Mouse (Mus musculus) limb, embryonic 12.5 days (tissue): ENCODE results near the gene Ppm1e. TPM values are rescaled to one million over a fixed set of nuclear protein-coding genes. Genes with fewer than 3 reads are reported as not detected.
A peak's percentile ranks its signal among the peaks of the same experiment; 100 is the strongest.

Source experiments
- ATAC-seq: fragments of 200-750 bp; cut with Nextera tagmentation; 2 replicates; pipeline ENCODE4 v1.8.0; 2017; ENCODE audit warnings: low read depth, moderate TSS enrichment; ENCODE audit not compliant: insufficient number of reproducible peaks, insufficient read depth, low FRiP score, low TSS enrichment
- H3K27ac ChIP-seq: fragments of 300-500 bp; sonication (generic); 2 replicates; pipeline ENCODE4 v1.5.1; 2016; ENCODE audit warnings: mild to moderate bottlenecking, moderate library complexity
- H3K27me3 ChIP-seq: fragments of 300-500 bp; sonication (generic); 2 replicates; pipeline ENCODE4 v1.6.1; 2016; ENCODE audit warnings: mild to moderate bottlenecking, moderate library complexity
- H3K36me3 ChIP-seq: fragments of 300-500 bp; sonication (generic); 2 replicates; pipeline ENCODE4 v1.6.1; 2016; ENCODE audit warnings: mild to moderate bottlenecking, moderate library complexity
- H3K4me1 ChIP-seq: fragments of 300-500 bp; sonication (generic); replicated peaks from 2 replicates; pipeline ENCODE4 v1.6.1; 2016
- H3K4me2 ChIP-seq: fragments of 300-500 bp; sonication (generic); 2 replicates; pipeline ENCODE4 v1.6.1; 2016; ENCODE audit warnings: mild to moderate bottlenecking, moderate library complexity
- H3K4me3 ChIP-seq: fragments of 300-500 bp; sonication (generic); replicated peaks from 2 replicates; pipeline ENCODE4 v1.5.1; 2016; ENCODE audit warnings: mild to moderate bottlenecking
- H3K9ac ChIP-seq: fragments of 300-500 bp; sonication (generic); replicated peaks from 2 replicates; pipeline ENCODE4 v1.6.1; 2016; ENCODE audit warnings: mild to moderate bottlenecking, moderate library complexity
- H3K9me3 ChIP-seq: fragments of 300-500 bp; sonication (generic); 2 replicates; pipeline ENCODE4 v1.6.1; 2016; ENCODE audit warnings: mild to moderate bottlenecking, moderate library complexity
- WGBS: fragments of 180-500 bp; shearing (Covaris S2); methylation state at CpG from one replicate; pipeline ENCODE4 v1.1.7; 2016; 5-methylcytosine and 5-hydroxymethylcytosine counted together
- polyA plus RNA-seq: library from polyadenylated mRNA; unstranded; fragments of >200 nt; fragmentation: Nextera tagmentation; extraction: Ambion mirVana; gene quantifications from 2 replicates; pipeline ENCODE4 v1.2.1, GENCODE M21; 2016

The Ppm1e gene
- polyA plus RNA-seq, 1 experiment from 2014 or later: 2.1 TPM

DNA sequence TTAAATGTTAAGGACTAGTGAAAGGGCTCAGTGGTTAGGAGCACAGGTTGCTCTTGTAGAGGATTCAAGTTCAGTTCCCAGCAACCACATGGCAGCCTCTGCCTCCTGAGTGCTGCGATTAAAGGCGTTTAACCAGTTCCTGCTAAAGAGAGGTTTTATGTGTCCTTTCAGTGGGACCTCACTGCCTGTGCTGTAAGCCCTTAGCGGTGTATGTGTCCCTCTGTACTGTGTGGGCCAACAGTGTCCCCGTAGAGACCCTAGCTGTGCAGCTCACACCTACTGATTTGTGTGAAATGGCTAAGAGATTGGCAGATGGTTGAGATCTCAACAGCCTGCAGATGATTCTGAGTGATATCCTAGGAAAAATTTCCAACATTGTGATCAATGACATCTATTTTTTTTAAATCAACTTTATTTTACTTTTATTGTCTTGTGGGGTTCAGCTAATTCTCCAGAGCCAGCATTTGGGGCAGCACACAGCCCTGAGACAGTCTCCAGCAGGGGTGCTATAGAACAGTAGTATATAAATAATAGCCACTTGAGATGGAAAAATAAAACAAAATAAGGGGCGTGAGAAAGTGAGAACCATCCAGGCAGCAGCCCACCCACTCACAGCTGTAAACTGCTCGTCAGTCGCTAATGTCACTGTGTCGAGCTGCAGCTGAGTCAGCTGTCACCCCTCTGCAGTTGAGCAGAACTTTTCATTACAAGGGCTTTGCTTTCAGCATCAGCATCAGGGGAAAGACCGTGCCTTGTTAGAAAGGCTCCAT lies 111.9 kb downstream of the Ppm1e start:
- H3K27me3 ChIP-seq: peaks cover 38% of the 10 kb centered on the region

GRCm38 (mm10) chr11:87246107-87246651 lies 112.6 kb downstream of the Ppm1e start:
- Histone ChIP-seq H3K9ac (no peak overlapping the region), H3K27ac (no peak overlapping the region), H3K4me2 (no peak overlapping the region), H3K4me1 (peaks cover 14% of the 10 kb centered on the region), H3K27me3 (peaks cover 38% of the 10 kb centered on the region), H3K9me3 (no peaks in the 10 kb centered on the region), H3K4me3 (no peak overlapping the region), H3K36me3 (no peaks in the 10 kb centered on the region)
- 29% methylated on average over 4 of the region's 4 CpGs for WGBS
- ATAC-seq: peak; percentile 84

More for the DNA sequence above, 111.9 kb downstream of the Ppm1e start:
- Histone ChIP-seq H3K4me2 (no peak overlapping the region), H3K36me3 (no peaks in the 10 kb centered on the region), H3K4me3 (no peak overlapping the region), H3K4me1 (peaks cover 14% of the 10 kb centered on the region), H3K9me3 (no peaks in the 10 kb centered on the region), H3K27ac (no peak overlapping the region), H3K9ac (no peak overlapping the region)
- ATAC-seq: peak; percentile 61; the same call in 1 of the 2 replicates
- WGBS: 35% methylated on average over 9 of the region's 9 CpGs

DNA sequence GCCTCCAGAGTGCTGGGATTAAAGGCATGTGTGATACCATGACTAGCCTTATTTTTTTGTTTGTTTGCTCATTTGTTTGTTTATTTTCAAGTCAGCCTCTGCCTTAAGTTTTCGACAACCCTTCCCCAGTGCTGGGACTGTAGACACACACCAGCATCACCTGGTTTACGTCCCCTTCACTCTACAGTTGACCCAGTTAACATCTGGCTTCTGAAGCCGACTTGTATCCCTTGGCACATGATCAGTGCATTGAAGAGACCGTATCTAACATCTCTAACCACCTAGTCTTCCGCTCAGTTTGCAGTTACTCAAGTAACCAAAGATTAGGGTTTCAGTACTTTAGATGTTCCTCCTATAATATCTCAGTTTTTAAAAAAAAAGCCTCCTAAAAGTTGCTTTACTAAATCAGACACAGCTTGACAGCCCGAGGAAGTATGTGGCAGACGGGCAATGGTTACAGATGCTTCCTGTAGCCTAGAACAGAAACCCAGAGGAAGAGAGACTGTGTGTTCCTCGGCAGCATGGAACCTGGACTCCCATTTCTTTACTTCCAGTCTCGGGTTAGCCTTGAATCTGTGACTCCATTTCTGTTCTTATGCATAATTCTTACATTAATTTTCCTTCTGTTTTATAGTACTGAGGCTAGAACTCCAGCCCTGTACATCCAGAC lies 113.5 kb downstream of the Ppm1e start:
- Histone ChIP-seq H3K36me3 (no peaks in the 10 kb centered on the region), H3K9ac (no peak overlapping the region), H3K27me3 (peaks cover 36% of the 10 kb centered on the region), H3K4me2 (no peak overlapping the region), H3K4me3 (no peak overlapping the region), H3K4me1 (peaks cover 14% of the 10 kb centered on the region), H3K9me3 (no peaks in the 10 kb centered on the region), H3K27ac (no peak overlapping the region)
- no peak for ATAC-seq
- WGBS: 77% methylated on average over 9 of the region's 9 CpGs

DNA sequence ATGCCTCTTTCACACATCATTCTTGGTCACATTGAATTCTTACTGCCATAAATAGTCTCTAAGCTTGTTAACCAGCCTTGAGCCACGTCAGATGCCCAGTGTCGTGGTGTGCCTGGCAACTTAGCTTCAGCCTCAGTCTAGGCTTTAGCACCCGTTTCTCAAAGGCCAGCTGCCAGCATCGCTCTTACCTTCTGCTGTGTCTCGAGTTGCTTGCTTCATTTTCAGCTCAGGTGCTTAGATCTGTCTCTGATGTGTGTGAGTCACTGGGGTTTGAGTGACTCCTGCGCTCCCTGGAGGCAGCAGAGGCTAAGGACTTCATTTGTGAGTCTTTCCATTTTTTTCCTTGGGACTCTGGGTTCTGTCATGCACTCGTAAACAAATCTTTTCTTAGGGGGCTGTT lies 117.6 kb downstream of the Ppm1e start:
- no peak for ATAC-seq

DNA sequence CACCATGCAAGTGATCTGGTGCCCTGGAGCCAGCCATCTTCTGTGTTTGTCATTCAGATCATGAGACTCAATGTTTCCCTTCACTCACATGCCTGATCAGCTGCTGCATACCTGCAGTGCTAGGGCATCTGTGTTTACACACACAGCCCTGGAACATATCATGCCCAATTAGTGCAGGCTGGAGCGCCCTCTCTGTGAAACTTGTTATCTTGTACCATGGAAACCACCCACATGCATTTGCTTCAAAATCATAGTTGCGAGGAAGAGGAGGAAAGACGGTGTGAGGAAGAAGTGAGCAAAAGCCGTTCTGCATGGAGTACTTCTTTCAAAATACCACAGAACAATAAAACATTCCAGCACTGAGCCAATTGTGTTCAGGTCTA lies 118.0 kb downstream of the Ppm1e start:
- ATAC-seq: no peak
- peaks cover 13% of the 10 kb centered on the region; the same call in 1 of the 2 replicates for H3K27me3 ChIP-seq

More for the DNA sequence above, 117.6 kb downstream of the Ppm1e start:
- Histone ChIP-seq H3K4me1 (peaks cover under 1% of the 10 kb centered on the region; the same call in 1 of the 2 replicates), H3K36me3 (0 out of 2 replicates have a peak, but pooled peaks cover under 1% of the 10 kb centered on the region), H3K4me3 (no peak overlapping the region), H3K27ac (no peak overlapping the region), H3K9me3 (no peaks in the 10 kb centered on the region), H3K4me2 (no peak overlapping the region), H3K27me3 (peaks cover 13% of the 10 kb centered on the region; the same call in 1 of the 2 replicates), H3K9ac (no peak overlapping the region)
- WGBS: 74% methylated on average over 7 of the region's 7 CpGs

DNA sequence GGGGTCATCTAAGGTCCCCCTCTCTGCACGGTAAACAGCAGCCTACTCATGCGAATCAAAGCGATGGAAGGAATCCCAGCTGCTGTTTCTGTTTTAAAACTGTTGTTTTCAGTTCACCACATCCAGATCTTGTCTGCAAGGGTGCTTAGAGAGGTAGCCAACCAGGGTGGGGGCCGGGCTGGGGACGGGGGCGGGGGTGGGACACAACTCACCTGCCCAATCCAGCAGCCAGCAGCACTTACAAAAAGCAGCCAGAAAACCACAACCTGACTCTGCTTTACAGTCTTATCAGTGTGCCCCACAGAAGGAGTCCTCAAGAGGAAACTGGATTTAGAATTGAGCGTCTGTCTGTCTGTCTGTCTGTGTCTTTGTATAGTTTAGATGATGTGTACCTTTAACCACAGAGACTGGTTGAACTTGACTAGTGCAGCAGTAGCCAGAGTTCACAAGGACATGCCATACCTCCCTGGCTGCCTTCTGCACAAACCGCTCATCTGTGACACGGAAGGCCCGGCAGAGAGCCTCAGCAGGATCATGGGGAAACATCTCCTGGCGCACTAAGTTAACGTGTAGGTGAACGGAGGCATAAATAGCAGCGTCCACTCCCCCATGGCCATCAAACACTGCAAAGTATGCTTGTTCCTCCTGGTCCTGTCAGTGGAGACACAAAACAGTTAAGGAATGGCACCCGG lies 118.5 kb downstream of the Ppm1e start:
- Histone ChIP-seq H3K36me3 (0 out of 2 replicates have a peak, but pooled peaks cover 3% of the 10 kb centered on the region), H3K4me3 (no peak overlapping the region), H3K27ac (no peak overlapping the region), H3K4me1 (no peaks in the 10 kb centered on the region), H3K9ac (no peak overlapping the region), H3K9me3 (no peaks in the 10 kb centered on the region), H3K4me2 (no peak overlapping the region), H3K27me3 (peaks cover 10% of the 10 kb centered on the region; the same call in 1 of the 2 replicates)
- 93% methylated on average over 15 of the region's 15 CpGs for WGBS
- ATAC-seq: no peak

More for the DNA sequence above, 118.0 kb downstream of the Ppm1e start:
- H3K4me2 ChIP-seq: no peak overlapping the region
- H3K36me3 ChIP-seq: 0 out of 2 replicates have a peak, but pooled peaks cover 3% of the 10 kb centered on the region
- H3K4me3 ChIP-seq: no peak overlapping the region
- 93% methylated on average over 4 of the region's 4 CpGs for WGBS
- H3K9me3 ChIP-seq: no peaks in the 10 kb centered on the region
- no peak overlapping the region for H3K27ac ChIP-seq
- H3K4me1 ChIP-seq: no peaks in the 10 kb centered on the region; the same call in 1 of the 2 replicates
- H3K9ac ChIP-seq: no peak overlapping the region

DNA sequence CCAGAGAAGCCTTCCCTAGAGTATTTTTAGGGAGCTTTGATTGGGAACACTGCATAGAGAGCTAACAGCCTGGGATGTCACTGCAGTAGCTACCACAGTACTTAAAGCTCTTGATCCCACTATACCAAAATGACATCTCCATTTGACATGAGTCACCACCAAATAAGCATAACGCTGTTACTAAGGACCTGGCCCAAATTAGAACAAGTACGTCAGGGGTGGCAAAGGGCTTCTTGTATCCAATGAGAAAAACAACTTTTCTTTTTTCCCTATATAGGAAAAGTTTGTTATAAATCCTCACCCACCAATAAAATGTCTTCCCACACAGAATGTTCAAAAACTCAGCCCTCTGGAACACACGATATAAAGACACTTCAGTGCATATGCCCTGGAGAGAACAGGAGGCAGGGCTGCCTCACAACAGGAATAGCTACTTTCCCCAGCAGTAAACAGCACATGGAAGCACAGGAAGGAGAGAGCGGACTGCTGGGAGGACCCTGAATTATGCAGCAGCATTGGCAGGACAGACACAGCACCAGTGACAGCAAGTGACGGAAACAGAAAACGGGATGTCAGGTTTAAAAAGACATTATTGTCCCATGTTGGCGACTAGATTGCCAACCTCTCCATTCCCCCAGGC lies 119.8 kb downstream of the Ppm1e start:
- H3K27me3 ChIP-seq: peaks cover under 1% of the 10 kb centered on the region; the same call in 1 of the 2 replicates
- H3K9ac ChIP-seq: no peak overlapping the region
- H3K27ac ChIP-seq: no peak overlapping the region
- 90% methylated on average over 7 of the region's 7 CpGs for WGBS
- H3K4me2 ChIP-seq: no peak overlapping the region
- H3K4me3 ChIP-seq: no peak overlapping the region
- no peaks in the 10 kb centered on the region for H3K4me1 ChIP-seq
- H3K9me3 ChIP-seq: no peaks in the 10 kb centered on the region
- peaks cover 10% of the 10 kb centered on the region for H3K36me3 ChIP-seq
- no peak for ATAC-seq

GRCm38 (mm10) chr11:87235486-87235872 lies 123.3 kb downstream of the Ppm1e start:
- H3K4me2 ChIP-seq: no peak overlapping the region
- H3K4me3 ChIP-seq: no peak overlapping the region
- 80% methylated on average over 5 of the region's 5 CpGs for WGBS
- no peaks in the 10 kb centered on the region for H3K4me1 ChIP-seq
- H3K36me3 ChIP-seq: peaks cover 11% of the 10 kb centered on the region
- ATAC-seq: no peak
- no peak overlapping the region for H3K9ac ChIP-seq
- no peaks in the 10 kb centered on the region for H3K9me3 ChIP-seq
- H3K27me3 ChIP-seq: no peaks in the 10 kb centered on the region
- no peak overlapping the region for H3K27ac ChIP-seq

DNA sequence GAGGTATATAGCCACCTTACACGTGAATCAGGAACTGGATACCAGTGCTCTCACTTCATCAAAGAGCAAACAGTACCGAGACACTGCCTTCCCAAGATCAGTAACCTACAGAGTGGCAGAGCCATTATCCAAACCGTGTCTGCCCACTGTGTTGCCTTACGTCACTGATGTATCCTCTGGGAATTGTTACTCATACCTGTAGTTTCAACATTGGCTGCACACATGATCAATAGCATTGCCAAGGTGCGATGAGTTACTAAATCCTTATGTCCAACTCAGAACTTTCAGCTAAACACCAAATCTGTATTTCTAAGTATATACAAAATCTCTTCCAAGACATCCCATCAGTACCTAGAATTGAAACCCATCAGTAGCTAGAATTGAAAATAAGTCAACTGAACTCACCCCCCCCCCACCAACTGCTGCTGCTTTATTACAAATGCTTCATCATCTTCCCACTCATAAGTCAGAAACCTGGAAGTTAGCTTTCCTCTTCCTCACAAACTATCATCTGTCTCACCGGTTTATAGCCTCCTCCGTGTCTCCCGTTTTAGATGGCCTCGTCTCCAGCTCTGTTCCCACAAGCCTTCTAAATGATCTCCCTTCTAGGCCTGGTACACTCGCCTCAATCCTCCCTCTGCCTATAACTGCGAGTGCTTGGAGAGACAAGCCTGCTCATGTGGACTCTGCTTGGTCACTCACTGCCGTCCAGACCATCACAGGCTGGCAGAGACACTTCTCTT lies 123.9 kb downstream of the Ppm1e start:
- Histone ChIP-seq H3K4me1 (no peaks in the 10 kb centered on the region), H3K4me2 (no peak overlapping the region), H3K9ac (no peak overlapping the region), H3K9me3 (no peaks in the 10 kb centered on the region), H3K27me3 (no peaks in the 10 kb centered on the region), H3K4me3 (no peak overlapping the region), H3K27ac (no peak overlapping the region), H3K36me3 (peaks cover 11% of the 10 kb centered on the region)
- no peak for ATAC-seq
- 89% methylated on average over 12 of the region's 12 CpGs for WGBS

GRCm38 (mm10) chr11:87233377-87233776 lies 125.4 kb downstream of the Ppm1e start:
- ATAC-seq: no peak
- peaks cover 11% of the 10 kb centered on the region for H3K36me3 ChIP-seq
- H3K4me2 ChIP-seq: no peak overlapping the region
- no peaks in the 10 kb centered on the region for H3K4me1 ChIP-seq
- no peak overlapping the region for H3K4me3 ChIP-seq
- WGBS: 89% methylated on average over 5 of the region's 5 CpGs
- H3K9ac ChIP-seq: no peak overlapping the region
- H3K27ac ChIP-seq: no peak overlapping the region
- H3K9me3 ChIP-seq: no peaks in the 10 kb centered on the region
- H3K27me3 ChIP-seq: no peaks in the 10 kb centered on the region
